Mouse (Mus musculus): Measurements from ENCODE around the gene Gm49373.

DNA sequence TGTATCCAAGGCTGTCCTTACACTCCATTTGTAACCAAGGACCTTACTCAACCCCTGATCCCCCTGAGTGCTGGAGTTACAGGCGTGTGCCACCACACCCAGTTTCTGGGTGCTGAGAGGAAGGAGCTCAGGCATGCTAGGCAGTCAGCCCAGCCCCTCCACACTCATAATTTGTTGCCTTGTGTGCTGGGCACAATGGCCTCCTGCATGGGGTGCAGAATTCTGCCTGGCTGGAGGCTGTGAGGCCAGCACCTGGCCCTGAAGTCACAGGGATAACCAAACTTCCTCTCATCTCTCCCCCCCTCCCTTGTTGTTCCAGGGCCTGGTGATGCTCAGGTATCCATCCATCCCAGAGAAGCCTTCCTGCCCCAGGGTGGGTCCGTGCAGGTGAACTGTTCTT lies 54.3 kb downstream of the Gm49373 start:
- TF ChIP-seq CTCF (IDR thresholded peaks at IDR 0.05) (no peak), POLR2A (IDR thresholded peaks at IDR 0.05; ENCODE audit: insufficient read depth, low read depth, low read length) (no peak)

Measured in heart, adult 2 months (tissue).